Mouse (Mus musculus) heart, adult 2 months (tissue): ENCODE measurements around the gene Fbxo40.

ENCODE experiments used
- CTCF ChIP-seq: fragments of 200-600 bp; IDR thresholded peaks from 2 replicates; pipeline ENCODE4 v1.8.1; 2022; ENCODE audit warnings: antibody characterized with exemption, mild to moderate bottlenecking, moderate library complexity
- EP300 ChIP-seq: fragments of 200-500 bp; IDR thresholded peaks from 2 replicates; pipeline ENCODE4 v1.6.1; 2011; ENCODE audit warnings: low read depth, low read length, control low read depth; ENCODE audit not compliant: insufficient read depth
- POLR2A ChIP-seq: fragments of 200-500 bp; IDR thresholded peaks from 2 replicates; pipeline ENCODE4 v1.6.1; 2011; ENCODE audit warnings: mild to moderate bottlenecking, low read depth, low read length, control low read depth; ENCODE audit not compliant: insufficient read depth

DNA sequence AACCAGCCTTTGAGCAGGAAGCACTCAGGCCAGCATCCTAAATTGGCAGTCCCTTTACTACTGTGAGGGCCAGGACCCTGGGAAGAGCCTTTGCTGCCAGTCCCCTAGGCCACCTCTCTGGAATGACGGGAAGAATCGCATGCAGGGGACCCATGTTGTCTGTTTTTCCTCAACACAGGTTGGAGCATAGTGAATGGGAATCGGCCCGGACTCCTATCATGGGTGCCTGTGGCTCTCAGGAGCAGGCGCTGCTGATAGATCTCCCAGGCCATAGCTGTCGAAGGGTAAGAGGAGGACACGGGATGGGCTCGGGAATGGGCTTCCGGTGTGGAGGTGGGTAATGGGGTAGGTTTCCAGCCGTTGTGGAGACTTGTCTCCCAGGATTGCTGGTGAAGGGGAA, 58.9 kb downstream of the Fbxo40 start:
- no peak for TF ChIP-seq CTCF
- TF ChIP-seq EP300, result no peak
- no peak for TF ChIP-seq POLR2A
